Mouse (Mus musculus) bone marrow macrophage, adult 2 months (primary cell): ENCODE measurements around the gene Bcor.

ENCODE experiments used
- CTCF ChIP-seq: IDR thresholded peaks from 2 replicates; pipeline ENCODE4 v1.5.1; 2012; ENCODE audit warnings: low read depth, mild to moderate bottlenecking, low read length, moderate library complexity
- POLR2A ChIP-seq: IDR thresholded peaks from 2 replicates; pipeline ENCODE4 v1.6.1; 2012; ENCODE audit warnings: mild to moderate bottlenecking, low read depth, low read length, borderline replicate concordance

- TF ChIP-seq CTCF, result no peak
- no peak for TF ChIP-seq POLR2A
These were observed 2.7 kb downstream of the Bcor start for GRCm38 (mm10) chrX:12157331-12157930.
